7 mouse cellular contexts compared by ENCODE assay signal in the genomic region with DNA sequence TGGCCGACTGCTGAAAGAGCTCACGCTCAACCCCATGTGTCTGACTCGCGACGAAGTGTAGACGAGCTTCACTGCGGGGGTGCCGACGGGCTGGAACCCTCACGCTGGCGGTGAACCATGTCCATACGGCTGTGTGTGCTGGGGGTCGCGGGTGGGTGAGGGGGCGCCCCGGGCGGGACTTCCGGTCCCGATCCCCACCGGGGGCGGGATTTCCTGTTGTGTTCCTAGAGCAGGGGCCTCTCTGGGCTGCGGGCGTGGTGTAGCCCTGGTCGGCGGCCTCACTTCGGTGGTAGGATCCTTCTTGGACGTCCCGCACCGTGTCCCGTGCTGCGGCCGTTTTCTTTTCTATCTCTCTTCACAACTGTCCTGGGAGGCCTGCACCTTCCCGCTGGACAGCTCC. TPM values are rescaled to one million over a fixed set of nuclear protein-coding genes. Genes with fewer than 3 reads are reported as not detected.
A peak's percentile ranks its signal among the peaks of the same experiment; 100 is the strongest.
DNase-seq lines count a peak whose midpoint lies in the region; ATAC-seq and TF ChIP-seq lines count a peak whose summit lies in the region.

No protein-coding gene starts in this region.

- H3K4me1 ChIP-seq in CH12.LX (ENCODE audit: control insufficient read depth in 1 of 2, insufficient read depth in 2 of 2): peaks cover 14 to 44% of the 10 kb centered on the region in 2 experiments
- peaks cover 51% of the 10 kb centered on the region for H3K4me1 ChIP-seq in embryonic facial prominence, embryonic 15.5 days

- peak overlapping the region; percentile 94 for H3K27ac ChIP-seq in CH12.LX (ENCODE audit: insufficient read depth, low read depth)
- H3K27ac ChIP-seq in embryonic facial prominence, embryonic 15.5 days (replicated peaks): peak overlapping the region; percentile 100

- no peak for TF ChIP-seq EP300 in CH12.LX (IDR thresholded peaks at IDR 0.05; ENCODE audit: low read length)

- TF ChIP-seq POLR2A in CH12.LX (IDR thresholded peaks at IDR 0.05; ENCODE audit: low read depth, low read length): no peak; the same call in 1 of the 2 replicates

- TF ChIP-seq RAD21 in CH12.LX (IDR thresholded peaks at IDR 0.05; ENCODE audit: low read depth, low read length): no peak

- under 1% methylated on average over 33 of the region's 33 CpGs for WGBS in embryonic facial prominence, embryonic 15.5 days

- intact Hi-C loops in heart, postnatal 36 days (cut with DNase I): no loop called here
- intact Hi-C loops in left cerebral cortex, postnatal 25 days (cut with DNase I): no loop called here

- H3K9me3 ChIP-seq in CH12.LX (replicated peaks; ENCODE audit: low read length): no peaks in the 10 kb centered on the region
- no peaks in the 10 kb centered on the region for H3K9me3 ChIP-seq in embryonic facial prominence, embryonic 15.5 days (replicated peaks)

- DNase-seq in CH12.LX (ENCODE audit: extremely low read depth): peak; percentile 77
- DNase-seq in R1 (ENCODE audit: low read depth, low spot score): peak; percentile 85
- DNase-seq in heart, postnatal 36 days: peak; percentile 79 to 85
- DNase-seq in left cerebral cortex, postnatal 25 days (ENCODE audit: low spot score in 2 of 2): peak; percentile 78
- DNase-seq in mesoderm, embryonic 11.5 days (ENCODE audit: low read depth, low spot score): peak; percentile 84
- DNase-seq in spleen, postnatal 14 days (ENCODE audit: low spot score in 2 of 2): peak; percentile 54 to 59

- H3K79me2 ChIP-seq in CH12.LX (replicated peaks; ENCODE audit: control insufficient read depth, extremely low read depth, insufficient read depth, poor library complexity, severe bottlenecking): peaks cover 28% of the 10 kb centered on the region

- peak overlapping the region; percentile 97 for H3K9ac ChIP-seq in CH12.LX (ENCODE audit: insufficient read depth, low read depth)
- H3K9ac ChIP-seq in embryonic facial prominence, embryonic 15.5 days: peak overlapping the region; percentile 80

- peaks cover 26 to 47% of the 10 kb centered on the region in 2 experiments for H3K36me3 ChIP-seq in CH12.LX (replicated peaks in 1 of 2; ENCODE audit: control insufficient read depth in 1 of 2, insufficient read depth in 1 of 2, low read length in 1 of 2)
- H3K36me3 ChIP-seq in embryonic facial prominence, embryonic 15.5 days: peaks cover 25% of the 10 kb centered on the region

- peak overlapping the region; percentile 81 to 98 (median 93) for H3K4me3 ChIP-seq in CH12.LX (replicated peaks in 1 of 3; ENCODE audit: low read depth in 2 of 3, low read length in 2 of 3, poor library complexity in 1 of 3)
- peak overlapping the region; percentile 81 for H3K4me3 ChIP-seq in embryonic facial prominence, embryonic 15.5 days (replicated peaks)

- H3K4me2 ChIP-seq in CH12.LX (ENCODE audit: insufficient read depth, low read depth, poor library complexity, severe bottlenecking): no peak overlapping the region
- H3K4me2 ChIP-seq in embryonic facial prominence, embryonic 15.5 days (replicated peaks): peak overlapping the region; percentile 85

- in situ Hi-C loops in CH12.LX (cut with MboI; ENCODE audit: low pct_ligation_motif_present, low pct_unique_long_range_greater_than_20kb, low sequenced_read_pairs): loop anchor here (10.0 kb wide), 1 partner anchor 105 kb away; no protein-coding TSS in a partner anchor

- peak; percentile 22 for ATAC-seq in embryonic facial prominence, embryonic 15.5 days (ENCODE audit: insufficient number of reproducible peaks, low FRiP score, low TSS enrichment, low read depth)

- dilution Hi-C loops in CH12.LX (cut with MboI; ENCODE audit: extremely low pct_ligation_motif_present, extremely low pct_unique_long_range_greater_than_20kb, low sequenced_read_pairs): no loop called here

- no peaks in the 10 kb centered on the region for H3K27me3 ChIP-seq in CH12.LX (replicated peaks)
- no peaks in the 10 kb centered on the region for H3K27me3 ChIP-seq in embryonic facial prominence, embryonic 15.5 days

- TF ChIP-seq CTCF in CH12.LX (conservative IDR thresholded peaks at IDR 0.05 in 1 of 2, IDR thresholded peaks at IDR 0.05 in 1 of 2; ENCODE audit: low read depth in 2 of 2, low read length in 2 of 2): no peak

TF ChIP-seq in CH12.LX, 34 proteins besides CTCF, POLR2A, EP300 and RAD21:
- TF ChIP-seq UBTF (IDR thresholded peaks at IDR 0.05; ENCODE audit: low read depth, low read length) (no peak), MYC (IDR thresholded peaks at IDR 0.05; ENCODE audit: low read depth, low read length) (no peak), NELFE (IDR thresholded peaks at IDR 0.05; ENCODE audit: low read depth, low read length) (peak; percentile 47; the same call in 1 of the 2 replicates), JUND (conservative IDR thresholded peaks at IDR 0.05; ENCODE audit: low read depth, low read length) (no peak), USF2 (conservative IDR thresholded peaks at IDR 0.05; ENCODE audit: low read depth, low read length) (no peak), POLR2AphosphoS2 (IDR thresholded peaks at IDR 0.05; ENCODE audit: low read depth, low read length) (no peak), MXI1 (IDR thresholded peaks at IDR 0.05; ENCODE audit: low read depth, low read length) (no peak), ZMIZ1 (IDR thresholded peaks at IDR 0.05; ENCODE audit: low read depth, low read length) (peak; percentile 59), TBP (conservative IDR thresholded peaks at IDR 0.05; ENCODE audit: low read depth, low read length) (no peak), TCF12 (IDR thresholded peaks at IDR 0.05; ENCODE audit: low read depth, low read length) (peak; percentile 55), SMC3 (IDR thresholded peaks at IDR 0.05; ENCODE audit: low read depth, low read length) (no peak), ELF1 (IDR thresholded peaks at IDR 0.05; ENCODE audit: low read depth, low read length) (peak; percentile 69; the same call in 1 of the 2 replicates), SIN3A (IDR thresholded peaks at IDR 0.05; ENCODE audit: low read length) (peak; percentile 24; the same call in 1 of the 2 replicates), ZKSCAN1 (IDR thresholded peaks at IDR 0.05; ENCODE audit: borderline replicate concordance, low read depth, low read length) (no peak), KAT2A (IDR thresholded peaks at IDR 0.05; ENCODE audit: insufficient replicate concordance, low read length) (no peak), MAZ (IDR thresholded peaks at IDR 0.05; ENCODE audit: low read depth, low read length) (peak; percentile 19; the same call in 1 of the 2 replicates), MEF2A (IDR thresholded peaks at IDR 0.05; ENCODE audit: borderline replicate concordance, low read depth, low read length) (no peak), HCFC1 (IDR thresholded peaks at IDR 0.05; ENCODE audit: low read depth, low read length) (no peak; the same call in 1 of the 2 replicates), MAFK (IDR thresholded peaks at IDR 0.05; ENCODE audit: insufficient replicate concordance, low read length) (no peak), CHD1 (IDR thresholded peaks at IDR 0.05; ENCODE audit: low read depth, low read length) (no peak), GABPA (IDR thresholded peaks at IDR 0.05; ENCODE audit: insufficient replicate concordance, low read depth, low read length) (no peak), NRF1 (IDR thresholded peaks at IDR 0.05; ENCODE audit: low read depth, low read length) (no peak), RCOR1 (conservative IDR thresholded peaks at IDR 0.05; ENCODE audit: low read depth, low read length) (no peak), MAX (IDR thresholded peaks at IDR 0.05; ENCODE audit: low read length) (no peak), ZNF384 (IDR thresholded peaks at IDR 0.05; ENCODE audit: low read depth, low read length) (no peak), ZC3H11A (IDR thresholded peaks at IDR 0.05; ENCODE audit: low read depth, low read length) (no peak), E2F4 (IDR thresholded peaks at IDR 0.05; ENCODE audit: insufficient replicate concordance, low read depth, low read length) (no peak)

RNA-seq across cellular contexts. Expression of a gene that starts 1.3 kb away (rescaled TPM):
- 32.4 and 40.5 TPM in 2 replicates for total RNA-seq in CH12.LX (2012; rRNA removed)
- 31.9 and 35.5 TPM in 2 replicates for total RNA-seq in CH12.LX (2014; rRNA removed)
- 38.5 and 41.9 TPM in 2 replicates for polyA plus RNA-seq in CH12.LX (2012; ENCODE audit: insufficient read length, low read depth)
- polyA plus RNA-seq in embryonic facial prominence, embryonic 15.5 days (2015; fragmentation: Nextera tagmentation; extraction: Ambion mirVana): 86.6 and 89.3 TPM in 2 replicates
- total RNA-seq in heart, postnatal 36 days (2021): 10 to 100 TPM; 58.1 to 59.1 TPM
- 10 to 100 TPM; 61.6 to 72.9 TPM for total RNA-seq in left cerebral cortex, postnatal 25 days (2021)

RNA-seq across cellular contexts. Expression of a gene that starts 1.4 kb away (rescaled TPM):
- total RNA-seq in CH12.LX (2012; rRNA removed): 21.7 and 24.2 TPM in 2 replicates
- 8.5 and 9.5 TPM in 2 replicates for total RNA-seq in CH12.LX (2014; rRNA removed)
- polyA plus RNA-seq in CH12.LX (2012; ENCODE audit: insufficient read length, low read depth): 23.3 and 23.4 TPM in 2 replicates
- 124 and 127 TPM in 2 replicates for polyA plus RNA-seq in embryonic facial prominence, embryonic 15.5 days (2015; fragmentation: Nextera tagmentation; extraction: Ambion mirVana)
- total RNA-seq in heart, postnatal 36 days (2021): 10 to 100 TPM; 73.6 to 75.4 TPM
- 10 to 100 TPM; 78.5 to 79.1 TPM for total RNA-seq in left cerebral cortex, postnatal 25 days (2021)

RNA-seq across cellular contexts. Expression of a gene that starts 6.8 kb away (rescaled TPM):
- total RNA-seq in CH12.LX (2012; rRNA removed) (35.9 and 41.6 TPM in 2 replicates), CH12.LX (2014; rRNA removed) (14.8 and 15.3 TPM in 2 replicates)
- 20.7 and 22.2 TPM in 2 replicates for polyA plus RNA-seq in CH12.LX (2012; ENCODE audit: insufficient read length, low read depth)
- polyA plus RNA-seq in embryonic facial prominence, embryonic 15.5 days (2015; fragmentation: Nextera tagmentation; extraction: Ambion mirVana): 30.4 and 37.3 TPM in 2 replicates
- total RNA-seq in heart, postnatal 36 days (2021): 10 to 100 TPM; 18.6 to 21.1 TPM
- 10 to 100 TPM; 26.4 to 27.3 TPM for total RNA-seq in left cerebral cortex, postnatal 25 days (2021)

RNA-seq across cellular contexts. Expression of a gene that starts 19.4 kb away (rescaled TPM):
- 11.5 and 16.8 TPM in 2 replicates for total RNA-seq in CH12.LX (2012; rRNA removed)
- 5.7 and 7.8 TPM in 2 replicates for total RNA-seq in CH12.LX (2014; rRNA removed)
- 15.5 and 21.0 TPM in 2 replicates for polyA plus RNA-seq in CH12.LX (2012; ENCODE audit: insufficient read length, low read depth)
- polyA plus RNA-seq in embryonic facial prominence, embryonic 15.5 days (2015; fragmentation: Nextera tagmentation; extraction: Ambion mirVana): 428 and 442 TPM in 2 replicates
- total RNA-seq in heart, postnatal 36 days (2021): 100 to 1,000 TPM; 158 to 183 TPM
- 100 to 1,000 TPM; 286 to 287 TPM for total RNA-seq in left cerebral cortex, postnatal 25 days (2021)

RNA-seq across cellular contexts. Expression of a gene that starts 33.7 kb away (rescaled TPM):
- total RNA-seq in CH12.LX (2012; rRNA removed): 34.0 and 71.1 TPM in 2 replicates
- 12.0 and 13.4 TPM in 2 replicates for total RNA-seq in CH12.LX (2014; rRNA removed)
- 82.3 and 84.5 TPM in 2 replicates for polyA plus RNA-seq in CH12.LX (2012; ENCODE audit: insufficient read length, low read depth)
- 12.4 and 14.7 TPM in 2 replicates for polyA plus RNA-seq in embryonic facial prominence, embryonic 15.5 days (2015; fragmentation: Nextera tagmentation; extraction: Ambion mirVana)
- 10 to 100 TPM; 54.3 to 62.0 TPM for total RNA-seq in heart, postnatal 36 days (2021)
- total RNA-seq in left cerebral cortex, postnatal 25 days (2021): 10 to 100 TPM; 23.3 to 25.5 TPM

Comparison
In these comparisons a context has a peak if more than half of its experiments do, and no peak if none do; other contexts are left out.
1. Peak in every context shown above with its lines: DNase-seq, ATAC-seq, H3K4me3 ChIP-seq and H3K27ac ChIP-seq.